Comparison of ENCODE assay signal across 16 mouse cellular contexts in the genomic region with DNA sequence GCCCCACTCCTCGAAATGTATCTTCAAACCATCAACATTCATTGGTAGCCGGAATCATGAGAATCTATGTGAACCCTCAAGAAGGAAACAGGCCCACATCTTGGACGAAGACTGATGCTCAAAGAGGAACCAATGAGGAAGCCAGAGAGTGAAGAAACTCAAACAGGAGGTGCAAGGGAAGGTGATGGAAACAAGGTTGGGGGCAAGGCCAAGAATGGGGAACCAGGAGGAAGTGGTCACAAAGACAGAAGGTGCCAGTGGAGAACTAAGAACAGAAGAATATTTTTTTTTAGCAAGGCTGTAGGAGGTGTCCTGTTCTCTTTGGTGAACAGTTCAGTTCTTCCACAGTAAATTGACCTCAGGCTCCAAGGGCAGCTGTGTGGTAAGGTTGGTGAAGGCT. TPM values are rescaled to one million over a fixed set of nuclear protein-coding genes. Genes with fewer than 3 reads are reported as not detected.
"Had no signal": no experiment of that assay in that cellular context is flagged by ENCODE, and none has a peak within 500 bp of the region (broad histone marks: within the 10 kb centered on the region; RNA-seq: fewer than 3 reads in every experiment).

No protein-coding gene starts in this region.

- DNase-seq: kidney, adult 11 months; kidney, postnatal 14 days; lung, embryonic 14.5 days; lung, postnatal 10 days; lung, postnatal 4 days; right cerebral cortex, postnatal 4 days; spleen, adult 18-20 months; thymus, adult 18-20 months; thymus, postnatal 25 days had no signal

- H3K36me3 ChIP-seq: kidney, embryonic 15.5 days; limb, embryonic 10.5 days; liver, embryonic 15.5 days; midbrain, embryonic 12.5 days had no signal

- H3K4me1 ChIP-seq: kidney, embryonic 15.5 days; limb, embryonic 10.5 days; liver, embryonic 15.5 days; midbrain, embryonic 12.5 days had no signal

- H3K4me3 ChIP-seq: kidney, embryonic 15.5 days; left cerebral cortex, adult 2 months; limb, embryonic 10.5 days; liver, embryonic 15.5 days; midbrain, embryonic 12.5 days had no signal

- H3K27me3 ChIP-seq: kidney, embryonic 15.5 days; midbrain, embryonic 12.5 days had no signal

- H3K27ac ChIP-seq: kidney, embryonic 15.5 days; left cerebral cortex, adult 2 months; limb, embryonic 10.5 days; liver, embryonic 15.5 days; midbrain, embryonic 12.5 days had no signal

- ATAC-seq: midbrain, embryonic 16.5 days had no signal

RNA-seq across cellular contexts. Expression of a gene that starts 38.0 kb away (rescaled TPM):
- polyA plus RNA-seq: midbrain, embryonic 12.5 days; neural tube, embryonic 14.5 days had no signal
